Mouse (Mus musculus): Measurements from ENCODE around the gene Pdgfb. TPM values are rescaled to one million over a fixed set of nuclear protein-coding genes. Genes with fewer than 3 reads are reported as not detected.

Gene Pdgfb
- polyA plus RNA-seq, 1 experiment from 2014 or later = 3.1 TPM

DNA sequence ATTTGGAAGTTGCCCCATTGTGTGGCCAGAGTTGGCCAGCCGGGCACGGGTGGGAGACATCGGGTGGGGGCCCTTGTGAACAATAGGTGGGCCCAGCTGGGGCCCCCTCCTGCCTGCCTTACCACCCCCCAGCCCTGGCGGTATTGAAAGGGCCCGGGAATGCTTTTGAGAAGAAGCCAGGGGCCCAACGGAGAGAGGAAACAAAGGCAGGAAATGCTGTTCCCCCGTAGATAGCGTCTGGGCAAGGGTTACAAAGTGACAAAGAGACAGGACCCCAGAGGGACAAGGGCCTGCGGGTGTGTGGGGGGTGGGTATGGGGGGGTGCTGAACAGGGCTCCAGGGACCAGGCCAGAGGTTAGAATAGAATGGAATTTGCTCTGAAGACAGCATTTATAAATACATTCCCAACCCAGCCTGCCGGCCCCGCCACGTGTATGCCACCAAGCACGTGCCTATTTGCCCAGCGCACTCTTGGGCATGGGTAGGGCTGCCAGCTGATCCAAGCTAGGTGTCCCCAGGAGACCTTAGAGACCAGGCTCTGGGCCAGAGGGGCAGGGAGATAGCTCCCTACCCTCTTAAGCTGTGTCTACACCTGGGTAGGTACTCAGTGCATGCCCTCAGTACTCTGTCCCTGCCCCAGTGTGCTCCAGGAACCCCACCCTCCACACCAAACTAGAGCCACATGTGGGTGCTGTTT is 10.0 kb downstream of the Pdgfb start:
- Histone ChIP-seq H3K4me2 (replicated peaks; ENCODE audit: low read depth) (no peak overlapping the region), H3K27ac (replicated peaks) (peak overlapping the region; percentile 69), H3K4me3 (ENCODE audit: low read depth, low read length) (no peak overlapping the region), H3K4me1 (replicated peaks; ENCODE audit: control insufficient read depth, insufficient read depth) (no peaks in the 10 kb centered on the region; the same call in 1 of the 2 replicates), H3K36me3 (ENCODE audit: control insufficient read depth, insufficient read depth, low read length) (no peaks in the 10 kb centered on the region; the same call in 1 of the 2 replicates), H3K27me3 (ENCODE audit: control insufficient read depth, insufficient read depth, low read length) (no peaks in the 10 kb centered on the region), H3K9ac (ENCODE audit: low read length) (no peak overlapping the region), H3K9me3 (ENCODE audit: control insufficient read depth, low read length) (no peaks in the 10 kb centered on the region)
- ATAC-seq (ENCODE audit: low FRiP score, low TSS enrichment) = peak; percentile 79
- TF ChIP-seq EP300 (optimal IDR thresholded peaks at IDR 0.05) = no peak
- no peak for TF ChIP-seq CTCF (IDR thresholded peaks at IDR 0.05; ENCODE audit: low read depth)
- DNase-seq (ENCODE audit: low spot score) = peak; percentile 72
- 51% methylated on average over 14 of the region's 14 CpGs for WGBS

- H3K27me3 ChIP-seq (ENCODE audit: control insufficient read depth, insufficient read depth, low read length) = no peaks in the 10 kb centered on the region
- no peak for TF ChIP-seq EP300 (optimal IDR thresholded peaks at IDR 0.05)
- no peak for TF ChIP-seq CTCF (IDR thresholded peaks at IDR 0.05; ENCODE audit: low read depth)
- no peak overlapping the region for H3K4me2 ChIP-seq (replicated peaks; ENCODE audit: low read depth)
- no peak overlapping the region for H3K9ac ChIP-seq (ENCODE audit: low read length)
- DNase-seq (ENCODE audit: low spot score) (no peak), ATAC-seq (ENCODE audit: low FRiP score, low TSS enrichment) (no peak)
- no peak overlapping the region for H3K4me3 ChIP-seq (ENCODE audit: low read depth, low read length)
- no peaks in the 10 kb centered on the region; the same call in 1 of the 2 replicates for H3K4me1 ChIP-seq (replicated peaks; ENCODE audit: control insufficient read depth, insufficient read depth)
- H3K9me3 ChIP-seq (ENCODE audit: control insufficient read depth, low read length) = no peaks in the 10 kb centered on the region
- WGBS = 57% methylated on average over 2 of the region's 2 CpGs
- H3K36me3 ChIP-seq (ENCODE audit: control insufficient read depth, insufficient read depth, low read length) = no peaks in the 10 kb centered on the region; the same call in 1 of the 2 replicates
- no peak overlapping the region; the same call in 1 of the 2 replicates for H3K27ac ChIP-seq (replicated peaks)
Measured at GRCm38 (mm10) chr15:80003581-80003980, 11.2 kb downstream of the Pdgfb start.

DNA sequence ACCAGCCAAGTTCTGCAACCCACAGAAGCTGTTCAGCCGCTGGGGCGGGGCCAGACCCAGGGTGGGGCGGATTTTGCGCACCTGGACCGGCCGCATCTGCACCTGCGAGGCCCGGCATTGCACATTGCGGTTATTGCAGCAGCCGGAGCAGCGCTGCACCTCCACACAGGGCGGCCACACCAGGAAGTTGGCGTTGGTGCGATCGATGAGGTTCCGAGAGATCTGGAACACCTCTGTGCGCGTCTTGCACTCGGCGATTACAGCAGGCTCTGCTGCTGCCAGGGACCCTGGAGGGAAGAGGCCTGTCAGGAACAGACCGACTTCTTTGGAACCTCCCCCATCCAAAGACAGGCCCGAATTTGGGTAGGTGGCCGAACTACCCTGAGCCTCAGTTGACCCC is 13.2 kb downstream of the Pdgfb start:
- H3K4me1 ChIP-seq (replicated peaks; ENCODE audit: control insufficient read depth, insufficient read depth) = no peaks in the 10 kb centered on the region; the same call in 1 of the 2 replicates
- no peak for TF ChIP-seq EP300 (optimal IDR thresholded peaks at IDR 0.05)
- TF ChIP-seq CTCF (IDR thresholded peaks at IDR 0.05; ENCODE audit: low read depth) = no peak
- no peak overlapping the region for H3K4me2 ChIP-seq (replicated peaks; ENCODE audit: low read depth)
- H3K9me3 ChIP-seq (ENCODE audit: control insufficient read depth, low read length) = no peaks in the 10 kb centered on the region
- DNase-seq (ENCODE audit: low spot score) (no peak), ATAC-seq (ENCODE audit: low FRiP score, low TSS enrichment) (no peak)
- no peak overlapping the region for H3K27ac ChIP-seq (replicated peaks)
- WGBS = 90% methylated on average over 23 of the region's 23 CpGs
- no peaks in the 10 kb centered on the region for H3K27me3 ChIP-seq (ENCODE audit: control insufficient read depth, insufficient read depth, low read length)
- H3K36me3 ChIP-seq (ENCODE audit: control insufficient read depth, insufficient read depth, low read length) = peaks cover 2% of the 10 kb centered on the region; the same call in 1 of the 2 replicates
- H3K4me3 ChIP-seq (ENCODE audit: low read depth, low read length) = no peak overlapping the region
- H3K9ac ChIP-seq (ENCODE audit: low read length) = no peak overlapping the region

GRCm38 (mm10) chr15:80000694-80001093 is 14.1 kb downstream of the Pdgfb start:
- no peak for TF ChIP-seq CTCF (IDR thresholded peaks at IDR 0.05; ENCODE audit: low read depth)
- no peak for TF ChIP-seq EP300 (optimal IDR thresholded peaks at IDR 0.05)
- H3K36me3 ChIP-seq (ENCODE audit: control insufficient read depth, insufficient read depth, low read length) = peaks cover 2% of the 10 kb centered on the region; the same call in 1 of the 2 replicates

DNA sequence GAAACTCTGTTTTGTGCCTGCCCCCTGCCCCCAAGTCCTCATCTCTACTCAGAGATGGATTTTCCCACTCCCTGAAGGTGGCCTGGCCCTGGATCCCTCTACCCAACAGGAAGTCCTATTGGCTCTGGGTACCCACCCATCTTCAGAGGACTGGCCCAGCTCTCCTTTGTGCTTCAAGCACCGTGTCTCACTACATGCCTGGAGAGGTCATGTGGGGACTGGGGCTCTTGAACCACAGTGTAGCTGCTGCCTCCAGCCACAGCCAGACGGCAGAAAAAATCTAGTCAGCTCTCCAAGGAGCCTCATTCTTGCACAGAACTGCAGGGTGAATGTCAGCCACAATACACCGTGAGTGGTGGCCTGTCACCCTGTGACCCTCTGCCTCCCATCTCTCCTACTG is 16.8 kb downstream of the Pdgfb start:
- 70% methylated on average over 3 of the region's 3 CpGs for WGBS
- H3K4me1 ChIP-seq (replicated peaks; ENCODE audit: control insufficient read depth, insufficient read depth) = no peaks in the 10 kb centered on the region
- no peaks in the 10 kb centered on the region for H3K27me3 ChIP-seq (ENCODE audit: control insufficient read depth, insufficient read depth, low read length)
- no peak overlapping the region for H3K4me2 ChIP-seq (replicated peaks; ENCODE audit: low read depth)
- TF ChIP-seq CTCF (IDR thresholded peaks at IDR 0.05; ENCODE audit: low read depth) (no peak), EP300 (optimal IDR thresholded peaks at IDR 0.05) (no peak)
- H3K9ac ChIP-seq (ENCODE audit: low read length) = no peak overlapping the region
- H3K27ac ChIP-seq (replicated peaks) = no peak overlapping the region
- H3K36me3 ChIP-seq (ENCODE audit: control insufficient read depth, insufficient read depth, low read length) = peaks cover 2% of the 10 kb centered on the region; the same call in 1 of the 2 replicates
- no peak overlapping the region for H3K4me3 ChIP-seq (ENCODE audit: low read depth, low read length)
- ATAC-seq (ENCODE audit: low FRiP score, low TSS enrichment) = no peak
- DNase-seq (ENCODE audit: low spot score) = no peak
- no peaks in the 10 kb centered on the region for H3K9me3 ChIP-seq (ENCODE audit: control insufficient read depth, low read length)

More at GRCm38 (mm10) chr15:80000694-80001093, 14.1 kb downstream of the Pdgfb start:
- Histone ChIP-seq H3K9me3 (ENCODE audit: control insufficient read depth, low read length) (no peaks in the 10 kb centered on the region), H3K4me3 (ENCODE audit: low read depth, low read length) (no peak overlapping the region), H3K4me1 (replicated peaks; ENCODE audit: control insufficient read depth, insufficient read depth) (no peaks in the 10 kb centered on the region; the same call in 1 of the 2 replicates), H3K27me3 (ENCODE audit: control insufficient read depth, insufficient read depth, low read length) (no peaks in the 10 kb centered on the region), H3K9ac (ENCODE audit: low read length) (no peak overlapping the region), H3K4me2 (replicated peaks; ENCODE audit: low read depth) (no peak overlapping the region), H3K27ac (replicated peaks) (no peak overlapping the region)
- no peak for ATAC-seq (ENCODE audit: low FRiP score, low TSS enrichment)
- 47% methylated on average over 8 of the region's 8 CpGs for WGBS
- no peak for DNase-seq (ENCODE audit: low spot score)

DNA sequence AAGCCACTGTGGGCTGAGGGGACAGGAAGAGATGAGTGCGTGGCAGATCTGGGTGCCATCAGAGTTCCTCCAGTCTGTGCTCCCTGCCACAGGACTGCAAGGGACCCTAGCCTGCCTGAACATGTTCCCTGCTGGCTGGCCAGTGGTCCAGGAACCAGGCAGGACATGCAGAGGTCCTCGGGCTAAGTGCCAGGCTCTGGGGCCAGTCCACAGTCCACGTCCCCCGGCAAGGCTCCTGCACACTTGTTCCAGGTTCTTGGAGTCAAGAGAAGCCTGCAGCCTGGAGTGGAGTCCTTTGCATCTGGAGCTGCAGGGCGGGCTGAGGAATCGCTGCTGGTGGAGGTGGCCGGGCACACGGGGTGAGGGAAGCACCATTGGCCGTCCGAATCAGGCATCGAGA is 18.0 kb downstream of the Pdgfb start:
- no peak for ATAC-seq (ENCODE audit: low FRiP score, low TSS enrichment)
- Histone ChIP-seq H3K27ac (replicated peaks) (no peak overlapping the region), H3K4me2 (replicated peaks; ENCODE audit: low read depth) (no peak overlapping the region), H3K9ac (ENCODE audit: low read length) (no peak overlapping the region), H3K9me3 (ENCODE audit: control insufficient read depth, low read length) (no peaks in the 10 kb centered on the region), H3K4me1 (replicated peaks; ENCODE audit: control insufficient read depth, insufficient read depth) (no peaks in the 10 kb centered on the region), H3K4me3 (ENCODE audit: low read depth, low read length) (no peak overlapping the region), H3K27me3 (ENCODE audit: control insufficient read depth, insufficient read depth, low read length) (no peaks in the 10 kb centered on the region), H3K36me3 (ENCODE audit: control insufficient read depth, insufficient read depth, low read length) (peaks cover 2% of the 10 kb centered on the region; the same call in 1 of the 2 replicates)
- no peak for TF ChIP-seq EP300 (optimal IDR thresholded peaks at IDR 0.05)
- TF ChIP-seq CTCF (IDR thresholded peaks at IDR 0.05; ENCODE audit: low read depth) = no peak
- no peak for DNase-seq (ENCODE audit: low spot score)
- 90% methylated on average over 11 of the region's 11 CpGs for WGBS
